Comparison of ENCODE assay signal across 8 mouse cellular contexts in genomic region chr13:41134901-41135300, GRCm38 (mm10). TPM values are rescaled to one million over a fixed set of nuclear protein-coding genes. Genes with fewer than 3 reads are reported as not detected.
DNase-seq lines count a peak whose midpoint lies in the region; ATAC-seq and TF ChIP-seq lines count a peak whose summit lies in the region.

No protein-coding gene starts in this region.

- dilution Hi-C loops in CH12.LX (cut with MboI; ENCODE audit: extremely low pct_ligation_motif_present, extremely low pct_unique_long_range_greater_than_20kb, low sequenced_read_pairs): no loop called here

- TF ChIP-seq RAD21 in CH12.LX (IDR thresholded peaks at IDR 0.05; ENCODE audit: low read depth, low read length): peak; percentile 53

- H3K27ac ChIP-seq in forebrain, embryonic 10.5 days: no peak overlapping the region
- no peak overlapping the region for H3K27ac ChIP-seq in forebrain, embryonic 16.5 days (ENCODE audit: low read length)
- no peak overlapping the region for H3K27ac ChIP-seq in CH12.LX (ENCODE audit: insufficient read depth, low read depth)

- no peaks in the 10 kb centered on the region for H3K27me3 ChIP-seq in forebrain, embryonic 10.5 days (ENCODE audit: poor library complexity, severe bottlenecking)
- H3K27me3 ChIP-seq in forebrain, embryonic 16.5 days (replicated peaks; ENCODE audit: control insufficient read depth, insufficient read depth, low read length): no peaks in the 10 kb centered on the region
- no peaks in the 10 kb centered on the region for H3K27me3 ChIP-seq in CH12.LX (replicated peaks)

- no peak overlapping the region for H3K9ac ChIP-seq in forebrain, embryonic 16.5 days (replicated peaks; ENCODE audit: low read depth, low read length)
- H3K9ac ChIP-seq in CH12.LX (ENCODE audit: insufficient read depth, low read depth): no peak overlapping the region

- TF ChIP-seq CTCF in CH12.LX (conservative IDR thresholded peaks at IDR 0.05 in 1 of 2, IDR thresholded peaks at IDR 0.05 in 1 of 2; ENCODE audit: low read depth in 2 of 2, low read length in 2 of 2): peak; percentile 78 to 89

- H3K79me2 ChIP-seq in CH12.LX (replicated peaks; ENCODE audit: control insufficient read depth, extremely low read depth, insufficient read depth, poor library complexity, severe bottlenecking): no peaks in the 10 kb centered on the region

- DNase-seq in forebrain, embryonic 10.5 days (ENCODE audit: extremely low spot score, low spot score): peak; percentile 67
- DNase-seq in CH12.LX (ENCODE audit: extremely low read depth): peak; percentile 79
- DNase-seq in c-Kit-negative CD71-positive TER-119-positive erythroid progenitor cells, embryonic 14.5 days (ENCODE audit: low read depth, low spot score): peak; percentile 46
- peak; percentile 74 for DNase-seq in forelimb bud, embryonic 11.5 days (ENCODE audit: low read depth, low spot score)
- peak; percentile 72 to 90 for DNase-seq in kidney, postnatal 36 days
- peak; percentile 74 for DNase-seq in lung, postnatal 14 days
- DNase-seq in spleen, postnatal 10 days (ENCODE audit: low spot score in 2 of 2): peak; percentile 27 to 75

- TF ChIP-seq EP300 in CH12.LX (IDR thresholded peaks at IDR 0.05; ENCODE audit: low read length): no peak

- H3K4me3 ChIP-seq in forebrain, embryonic 10.5 days: no peak overlapping the region
- H3K4me3 ChIP-seq in forebrain, embryonic 16.5 days (replicated peaks; ENCODE audit: low read length): no peak overlapping the region
- H3K4me3 ChIP-seq in CH12.LX (replicated peaks in 1 of 3; ENCODE audit: low read depth in 2 of 3, low read length in 2 of 3, poor library complexity in 1 of 3): no peak overlapping the region

- no peak for TF ChIP-seq POLR2A in CH12.LX (IDR thresholded peaks at IDR 0.05; ENCODE audit: low read depth, low read length)

- H3K4me1 ChIP-seq in forebrain, embryonic 10.5 days: no peaks in the 10 kb centered on the region
- H3K4me1 ChIP-seq in forebrain, embryonic 16.5 days (replicated peaks; ENCODE audit: control insufficient read depth, insufficient read depth, low read length): no peaks in the 10 kb centered on the region
- no peaks in the 10 kb centered on the region for H3K4me1 ChIP-seq in CH12.LX (ENCODE audit: control insufficient read depth in 1 of 2, insufficient read depth in 2 of 2)

- no peaks in the 10 kb centered on the region for H3K9me3 ChIP-seq in forebrain, embryonic 10.5 days
- no peaks in the 10 kb centered on the region for H3K9me3 ChIP-seq in forebrain, embryonic 16.5 days (ENCODE audit: control insufficient read depth, low read length)
- H3K9me3 ChIP-seq in CH12.LX (replicated peaks; ENCODE audit: low read length): no peaks in the 10 kb centered on the region

- no peak for ATAC-seq in forebrain, embryonic 16.5 days

- 13% methylated on average over 6 of the region's 6 CpGs for WGBS in forebrain, embryonic 10.5 days
- WGBS in forebrain, embryonic 16.5 days: 10% methylated on average over 6 of the region's 6 CpGs

- H3K4me2 ChIP-seq in forebrain, embryonic 16.5 days (ENCODE audit: low read length): no peak overlapping the region
- no peak overlapping the region for H3K4me2 ChIP-seq in CH12.LX (ENCODE audit: insufficient read depth, low read depth, poor library complexity, severe bottlenecking)

- no peaks in the 10 kb centered on the region for H3K36me3 ChIP-seq in forebrain, embryonic 10.5 days (replicated peaks)
- H3K36me3 ChIP-seq in forebrain, embryonic 16.5 days (ENCODE audit: control insufficient read depth, insufficient read depth): no peaks in the 10 kb centered on the region
- H3K36me3 ChIP-seq in CH12.LX (replicated peaks in 1 of 2; ENCODE audit: control insufficient read depth in 1 of 2, insufficient read depth in 1 of 2, low read length in 1 of 2): peaks cover 0 to 2% of the 10 kb centered on the region in 2 experiments

- in situ Hi-C loops in CH12.LX (cut with MboI; ENCODE audit: low pct_ligation_motif_present, low pct_unique_long_range_greater_than_20kb, low sequenced_read_pairs): loop anchor here (25.0 kb wide), 1 partner anchor 427 kb away; no protein-coding TSS in a partner anchor

TF ChIP-seq in CH12.LX, 34 proteins besides CTCF, POLR2A, EP300 and RAD21:
- TF ChIP-seq TCF12 (IDR thresholded peaks at IDR 0.05; ENCODE audit: low read depth, low read length) (no peak), ZMIZ1 (IDR thresholded peaks at IDR 0.05; ENCODE audit: low read depth, low read length) (no peak), SMC3 (IDR thresholded peaks at IDR 0.05; ENCODE audit: low read depth, low read length) (peak; percentile 83)

RNA-seq across cellular contexts. Expression of gene Sycp2l, which starts 20.8 kb away (rescaled TPM):
- not detected in 2 replicates for polyA plus RNA-seq in forebrain, embryonic 10.5 days (2016; fragmentation: Nextera tagmentation; extraction: Ambion mirVana)
- polyA plus RNA-seq in forebrain, embryonic 16.5 days (2015; fragmentation: Nextera tagmentation; extraction: Ambion mirVana): not detected in 2 replicates
- total RNA-seq in CH12.LX (2012; rRNA removed): 0.21 TPM in 1 of 2 replicates, not detected in the other
- total RNA-seq in CH12.LX (2014; rRNA removed): 0.36 and 1.0 TPM in 2 replicates
- polyA plus RNA-seq in CH12.LX (2012; ENCODE audit: insufficient read length, low read depth): 1.3 and 1.9 TPM in 2 replicates

RNA-seq across cellular contexts. Expression of gene Gcm2, which starts 24.1 kb away (rescaled TPM):
- not detected in 2 replicates for polyA plus RNA-seq in forebrain, embryonic 10.5 days (2016; fragmentation: Nextera tagmentation; extraction: Ambion mirVana)
- not detected in 2 replicates for polyA plus RNA-seq in forebrain, embryonic 16.5 days (2015; fragmentation: Nextera tagmentation; extraction: Ambion mirVana)
- total RNA-seq in CH12.LX (2012; rRNA removed) (1.4 and 2.4 TPM in 2 replicates), CH12.LX (2014; rRNA removed) (8.0 and 8.7 TPM in 2 replicates)
- polyA plus RNA-seq in CH12.LX (2012; ENCODE audit: insufficient read length, low read depth): 7.2 and 9.0 TPM in 2 replicates

RNA-seq across cellular contexts. Expression of gene Mak, which starts 55.4 kb away (rescaled TPM):
- polyA plus RNA-seq in forebrain, embryonic 10.5 days (2016; fragmentation: Nextera tagmentation; extraction: Ambion mirVana): 1.2 and 1.4 TPM in 2 replicates
- polyA plus RNA-seq in forebrain, embryonic 16.5 days (2015; fragmentation: Nextera tagmentation; extraction: Ambion mirVana): 1.6 and 2.1 TPM in 2 replicates
- not detected in 2 replicates for total RNA-seq in CH12.LX (2012; rRNA removed)
- total RNA-seq in CH12.LX (2014; rRNA removed): not detected in 2 replicates
- not detected in 2 replicates for polyA plus RNA-seq in CH12.LX (2012; ENCODE audit: insufficient read length, low read depth)
